Mouse (Mus musculus): ENCODE data around the gene Optn.

The Optn gene

GRCm38 (mm10) chr2:4986798-4987197, 77.1 kb downstream of the Optn start:
- no peak for DNase-seq (ENCODE audit: low spot score in 2 of 2)

GRCm38 (mm10) chr2:4985000-4985399, 78.9 kb downstream of the Optn start:
- DNase-seq (ENCODE audit: low spot score in 2 of 2): no peak

GRCm38 (mm10) chr2:4983987-4984386, 79.9 kb downstream of the Optn start:
- no peak for DNase-seq (ENCODE audit: low spot score in 2 of 2)

- no peak for DNase-seq (ENCODE audit: low spot score in 2 of 2)
These were observed 85.8 kb downstream of the Optn start for GRCm38 (mm10) chr2:4978091-4978490.

- DNase-seq (ENCODE audit: low spot score in 2 of 2): no peak
These were observed 88.0 kb downstream of the Optn start, which contains the start of gene Ucma for GRCm38 (mm10) chr2:4975807-4976206. Ucma (plus strand) TSS chr2:4976122.
